Mouse (Mus musculus): ENCODE results near the gene Slc5a6.

DNA sequence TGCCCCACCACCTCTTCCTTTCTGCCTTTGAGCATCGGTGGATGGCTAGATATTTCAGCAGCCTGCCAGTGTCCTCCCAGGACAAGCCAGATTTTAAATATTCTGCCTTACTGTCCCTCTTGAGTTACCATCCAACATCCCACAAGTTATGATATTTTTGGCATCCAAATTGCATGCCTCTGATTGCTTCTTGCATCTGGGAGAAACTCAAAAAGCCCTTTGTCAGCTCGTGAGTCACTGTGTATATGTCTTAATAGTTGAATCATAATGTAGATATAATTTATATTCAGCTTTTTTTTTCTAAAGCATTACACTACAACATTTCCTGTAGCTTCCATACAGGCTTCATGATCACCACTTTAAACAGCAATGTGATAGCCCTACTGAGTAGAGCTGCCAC, 38.4 kb upstream of the Slc5a6 start:
- no peak for TF ChIP-seq CTCF (conservative IDR thresholded peaks at IDR 0.05; ENCODE audit: insufficient read depth, insufficient read length, low read depth, low read length)
- TF ChIP-seq POLR2A (IDR thresholded peaks at IDR 0.05; ENCODE audit: low read depth, low read length), result no peak

Data from kidney, adult 2 months (tissue).